Mouse (Mus musculus) c-Kit-positive CD71-negative TER-119-negative erythroid progenitor cells, embryonic 14.5 days (primary cell): ENCODE measurements around the gene Myh14.
A peak's percentile ranks its signal among the peaks of the same experiment; 100 is the strongest.

Source experiments
- DNase-seq: peaks from one replicate; pipeline ENCODE4 v3.0.0-alpha.2; 2013; ENCODE audit warnings: low read depth

Myh14 gene

GRCm38 (mm10) chr7:44576333-44576844, 94.3 kb downstream of the Myh14 start:
- DNase-seq, result no peak

DNA sequence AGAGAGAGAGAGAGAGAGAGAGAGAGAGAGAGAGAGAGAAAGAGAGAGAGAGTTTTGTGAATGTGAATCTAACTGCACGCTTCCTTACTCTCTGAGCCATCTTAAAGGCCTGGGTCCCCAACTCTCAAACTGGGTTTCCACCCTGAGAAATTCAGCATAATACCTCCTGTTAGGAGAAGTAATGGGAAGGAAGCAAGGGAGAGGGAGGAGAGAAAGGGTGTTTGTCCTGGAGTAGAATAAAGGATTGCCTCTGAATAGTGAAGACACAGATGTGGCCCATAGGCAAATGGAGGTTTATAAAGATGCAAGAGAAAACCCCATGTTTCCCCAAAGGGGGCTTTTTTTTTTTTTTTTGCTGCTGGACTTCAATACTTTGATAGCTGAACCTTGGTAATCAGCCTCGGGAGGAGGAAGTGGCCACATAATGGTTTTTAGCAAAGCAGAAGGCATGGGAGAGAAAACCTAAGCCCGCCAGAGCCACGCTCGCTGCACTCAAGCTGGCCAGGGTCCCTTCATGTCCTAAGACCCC, 97.6 kb downstream of the Myh14 start:
- DNase-seq, result no peak

DNA sequence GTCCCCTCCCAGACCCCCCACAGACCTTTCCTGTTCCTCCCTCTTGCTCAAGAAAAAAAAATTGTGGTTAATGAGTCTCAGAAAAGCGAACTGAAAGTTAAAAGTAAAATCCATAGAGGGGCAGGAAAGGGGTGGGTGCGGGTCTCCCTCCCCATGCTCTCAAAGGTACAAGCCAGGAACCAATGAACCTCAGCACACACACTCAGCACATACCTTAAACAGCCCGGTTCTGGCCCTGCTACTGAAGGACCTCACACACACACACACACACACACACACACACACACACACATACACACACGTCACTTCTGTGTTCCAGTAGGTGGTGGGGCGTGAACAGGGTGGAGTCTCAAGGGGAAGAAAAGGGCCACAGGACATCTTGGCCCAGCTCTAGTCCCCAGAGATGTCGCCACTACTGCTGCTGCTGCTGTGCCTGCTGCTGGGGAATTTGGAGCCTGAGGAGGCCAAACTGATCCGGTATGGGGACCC, 98.4 kb downstream of the Myh14 start, which contains the start of gene Napsa:
Gene Napsa, plus strand, starts transcription at position 168 of the 489 bp plus-strand sequence.
- DNase-seq, result no peak

GRCm38 (mm10) chr7:44571811-44572210, 98.8 kb downstream of the Myh14 start:
- DNase-seq, result no peak

- DNase-seq, result no peak
Measured at GRCm38 (mm10) chr7:44570989-44571388, 99.7 kb downstream of the Myh14 start.

DNA sequence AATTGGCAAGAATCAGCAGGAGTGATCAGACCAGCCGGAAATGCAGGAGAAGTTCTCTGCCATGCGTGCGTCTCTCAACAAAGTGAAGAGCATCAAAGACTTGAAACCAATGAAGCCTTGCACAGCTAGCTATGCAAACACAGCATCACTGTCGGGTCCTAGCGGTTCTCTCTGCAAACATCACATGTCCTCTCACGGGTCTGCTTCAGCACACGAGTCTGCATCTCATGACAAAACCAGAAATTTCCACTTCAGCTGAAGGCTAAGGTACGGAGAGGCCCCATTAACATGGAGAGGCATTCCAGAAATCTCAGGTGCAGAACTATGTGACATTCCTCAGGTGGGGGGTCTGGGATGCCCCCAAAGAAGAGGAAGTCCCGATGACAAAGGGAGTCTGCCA, 101.8 kb downstream of the Myh14 start:
- DNase-seq, result no peak

GRCm38 (mm10) chr7:44565414-44565813, 105.2 kb downstream of the Myh14 start:
- no peak for DNase-seq

- DNase-seq, result no peak
Measured at GRCm38 (mm10) chr7:44564486-44564885, 106.2 kb downstream of the Myh14 start.

- no peak for DNase-seq
Measured at GRCm38 (mm10) chr7:44563284-44563683, 107.4 kb downstream of the Myh14 start.

DNA sequence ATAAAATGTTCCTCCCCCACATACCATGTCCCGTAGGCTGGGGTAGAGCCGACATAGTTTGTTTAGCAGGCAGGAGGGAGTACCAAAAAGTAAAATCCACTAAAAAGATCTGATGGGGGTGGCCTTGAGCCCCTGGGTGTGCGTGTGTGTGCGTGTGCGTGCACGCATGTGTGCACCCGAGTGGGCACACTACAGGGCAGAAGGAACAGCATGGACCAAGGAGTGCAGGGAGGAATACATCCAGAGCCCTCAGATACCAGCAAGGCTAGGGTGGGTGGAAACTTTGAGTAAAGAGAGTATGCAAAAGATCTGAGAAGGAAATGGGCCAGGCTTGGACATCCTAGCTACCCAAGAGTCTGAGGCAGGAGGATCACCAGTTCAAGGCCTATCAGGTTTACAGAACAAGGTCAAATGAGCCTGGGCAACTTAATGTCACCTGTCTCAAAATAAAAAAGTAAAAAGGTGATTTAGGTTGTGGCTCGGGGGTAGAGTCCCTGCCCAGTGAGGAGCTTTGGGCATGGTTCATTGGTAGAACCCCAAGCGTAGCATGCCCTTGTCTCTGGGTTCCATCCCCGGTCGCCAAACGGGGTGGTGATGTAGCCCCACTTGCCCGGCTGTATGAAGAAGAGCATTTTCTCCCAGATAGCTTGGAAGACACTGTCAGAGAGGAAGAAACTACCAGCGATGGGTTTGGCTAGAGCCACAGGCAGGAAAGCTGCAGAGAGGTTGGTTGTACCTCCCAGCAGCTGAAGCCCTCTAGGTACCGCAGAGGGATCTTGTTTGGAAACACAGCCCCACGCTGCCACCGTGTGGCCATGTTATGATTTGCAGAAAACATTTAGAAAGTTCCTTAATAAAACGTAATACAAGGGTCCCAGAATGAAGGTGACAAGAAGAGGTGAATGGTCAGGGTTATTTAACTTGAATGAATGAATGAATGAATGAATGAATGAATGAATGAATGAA, 109.9 kb downstream of the Myh14 start:
- peak; percentile 82 for DNase-seq

- DNase-seq, result no peak
Measured at GRCm38 (mm10) chr7:44557629-44558028, 113.0 kb downstream of the Myh14 start.
